11 mouse cellular contexts compared by ENCODE assay signal in genomic region chr7:117494618-117495310, GRCm38 (mm10).
DNase-seq lines count a peak whose midpoint lies in the region; ATAC-seq and TF ChIP-seq lines count a peak whose summit lies in the region.
"Had no signal": no experiment of that assay in that cellular context is flagged by ENCODE, and none has a peak within 500 bp of the region (broad histone marks: within the 10 kb centered on the region; RNA-seq: fewer than 3 reads in every experiment).

No protein-coding gene starts in this region.

- no peak overlapping the region for H3K9ac ChIP-seq in embryonic facial prominence, embryonic 14.5 days (ENCODE audit: low read depth, low read length)
- no peak overlapping the region for H3K9ac ChIP-seq in hindbrain, postnatal 0 days (replicated peaks; ENCODE audit: low read length)
- H3K9ac ChIP-seq in hindbrain, embryonic 11.5 days (ENCODE audit: low read depth, low read length), result no peak overlapping the region
- H3K9ac ChIP-seq in stomach, postnatal 0 days (ENCODE audit: low read length), result no peak overlapping the region
- no peak overlapping the region for H3K9ac ChIP-seq in intestine, embryonic 15.5 days
- H3K9ac ChIP-seq: lung, embryonic 14.5 days had no signal

- no peaks in the 10 kb centered on the region for H3K27me3 ChIP-seq in embryonic facial prominence, embryonic 14.5 days (replicated peaks; ENCODE audit: control insufficient read depth, insufficient read depth, low read length)
- H3K27me3 ChIP-seq in embryonic facial prominence, embryonic 10.5 days (replicated peaks; ENCODE audit: low read depth, poor library complexity, severe bottlenecking), result no peaks in the 10 kb centered on the region
- H3K27me3 ChIP-seq in hindbrain, postnatal 0 days (ENCODE audit: insufficient read depth, low read length), result no peaks in the 10 kb centered on the region
- no peaks in the 10 kb centered on the region for H3K27me3 ChIP-seq in hindbrain, embryonic 11.5 days (ENCODE audit: control insufficient read depth, insufficient read depth, low read length)
- no peaks in the 10 kb centered on the region for H3K27me3 ChIP-seq in stomach, postnatal 0 days (ENCODE audit: control insufficient read depth, insufficient read depth, low read length)
- no peaks in the 10 kb centered on the region for H3K27me3 ChIP-seq in intestine, embryonic 15.5 days (replicated peaks)
- H3K27me3 ChIP-seq: Patski had no signal

- no peaks in the 10 kb centered on the region for H3K9me3 ChIP-seq in embryonic facial prominence, embryonic 14.5 days (ENCODE audit: control insufficient read depth, low read length)
- no peaks in the 10 kb centered on the region for H3K9me3 ChIP-seq in embryonic facial prominence, embryonic 10.5 days
- H3K9me3 ChIP-seq in hindbrain, postnatal 0 days (ENCODE audit: low read length), result no peaks in the 10 kb centered on the region
- no peaks in the 10 kb centered on the region for H3K9me3 ChIP-seq in hindbrain, embryonic 11.5 days (ENCODE audit: control insufficient read depth, low read length)
- H3K9me3 ChIP-seq in stomach, postnatal 0 days (ENCODE audit: control insufficient read depth, low read length), result no peaks in the 10 kb centered on the region
- H3K9me3 ChIP-seq in intestine, embryonic 15.5 days, result no peaks in the 10 kb centered on the region

- H3K4me1 ChIP-seq in embryonic facial prominence, embryonic 14.5 days (ENCODE audit: control insufficient read depth, insufficient read depth, low read length), result peaks cover 5% of the 10 kb centered on the region; the same call in 1 of the 2 replicates
- peaks cover 19% of the 10 kb centered on the region for H3K4me1 ChIP-seq in embryonic facial prominence, embryonic 10.5 days
- no peaks in the 10 kb centered on the region; the same call in 1 of the 2 replicates for H3K4me1 ChIP-seq in hindbrain, postnatal 0 days (ENCODE audit: insufficient read depth, low read length)
- H3K4me1 ChIP-seq in hindbrain, embryonic 11.5 days (replicated peaks; ENCODE audit: control insufficient read depth, insufficient read depth, low read length), result no peaks in the 10 kb centered on the region
- H3K4me1 ChIP-seq in stomach, postnatal 0 days (replicated peaks; ENCODE audit: control insufficient read depth, insufficient read depth), result no peaks in the 10 kb centered on the region
- H3K4me1 ChIP-seq in intestine, embryonic 15.5 days (replicated peaks), result no peaks in the 10 kb centered on the region

- H3K4me2 ChIP-seq in embryonic facial prominence, embryonic 14.5 days (ENCODE audit: low read depth, low read length), result no peak overlapping the region
- no peak overlapping the region for H3K4me2 ChIP-seq in hindbrain, postnatal 0 days (ENCODE audit: low read depth, low read length)
- no peak overlapping the region for H3K4me2 ChIP-seq in hindbrain, embryonic 11.5 days (replicated peaks; ENCODE audit: low read depth, low read length)
- no peak overlapping the region for H3K4me2 ChIP-seq in stomach, postnatal 0 days (replicated peaks; ENCODE audit: low read depth)
- no peak overlapping the region for H3K4me2 ChIP-seq in intestine, embryonic 15.5 days (replicated peaks)
- H3K4me2 ChIP-seq: lung, embryonic 14.5 days had no signal

- no peak overlapping the region for H3K4me3 ChIP-seq in embryonic facial prominence, embryonic 14.5 days (ENCODE audit: low read depth, low read length)
- H3K4me3 ChIP-seq in embryonic facial prominence, embryonic 10.5 days, result no peak overlapping the region
- H3K4me3 ChIP-seq in hindbrain, postnatal 0 days (ENCODE audit: low read length), result no peak overlapping the region
- H3K4me3 ChIP-seq in hindbrain, embryonic 11.5 days (ENCODE audit: low read depth, low read length), result no peak overlapping the region
- H3K4me3 ChIP-seq in stomach, postnatal 0 days (ENCODE audit: low read depth, low read length), result no peak overlapping the region
- no peak overlapping the region for H3K4me3 ChIP-seq in intestine, embryonic 15.5 days (replicated peaks)

- WGBS in embryonic facial prominence, embryonic 14.5 days, result 74% methylated on average over 8 of the region's 8 CpGs
- 86% methylated on average over 8 of the region's 8 CpGs for WGBS in embryonic facial prominence, embryonic 10.5 days
- 59% methylated on average over 8 of the region's 8 CpGs for WGBS in hindbrain, postnatal 0 days
- WGBS in hindbrain, embryonic 11.5 days, result 87% methylated on average over 8 of the region's 8 CpGs
- WGBS in stomach, postnatal 0 days, result 60% methylated on average over 8 of the region's 8 CpGs
- WGBS in intestine, embryonic 15.5 days, result 76% methylated on average over 8 of the region's 8 CpGs

- no peak overlapping the region for H3K27ac ChIP-seq in embryonic facial prominence, embryonic 14.5 days (replicated peaks; ENCODE audit: low read depth, low read length)
- no peak overlapping the region for H3K27ac ChIP-seq in embryonic facial prominence, embryonic 10.5 days (replicated peaks)
- H3K27ac ChIP-seq in hindbrain, postnatal 0 days, result peak overlapping the region; percentile 60
- no peak overlapping the region for H3K27ac ChIP-seq in hindbrain, embryonic 11.5 days (ENCODE audit: low read depth, low read length)
- peak overlapping the region; percentile 18; the same call in 1 of the 2 replicates for H3K27ac ChIP-seq in stomach, postnatal 0 days (replicated peaks)
- no peak overlapping the region for H3K27ac ChIP-seq in intestine, embryonic 15.5 days

- DNase-seq in embryonic facial prominence, embryonic 14.5 days (ENCODE audit: low spot score), result no peak
- DNase-seq in embryonic facial prominence, embryonic 10.5 days (ENCODE audit: low spot score), result no peak
- peak; percentile 54 for DNase-seq in hindbrain, postnatal 0 days (ENCODE audit: low spot score)
- DNase-seq in hindbrain, embryonic 11.5 days (ENCODE audit: low spot score), result no peak
- peak; percentile 52 to 69 for DNase-seq in right cerebral cortex, postnatal 10 days (ENCODE audit: low spot score in 2 of 2)
- no peak for DNase-seq in right cerebral cortex, adult 18-20 months
- DNase-seq in stomach, postnatal 0 days (ENCODE audit: low spot score), result no peak
- DNase-seq: lung, embryonic 14.5 days had no signal

- H3K36me3 ChIP-seq in embryonic facial prominence, embryonic 14.5 days (ENCODE audit: control insufficient read depth, insufficient read depth, low read length), result no peaks in the 10 kb centered on the region
- H3K36me3 ChIP-seq in embryonic facial prominence, embryonic 10.5 days (replicated peaks), result no peaks in the 10 kb centered on the region
- H3K36me3 ChIP-seq in hindbrain, postnatal 0 days (ENCODE audit: insufficient read depth, low read length), result no peaks in the 10 kb centered on the region
- no peaks in the 10 kb centered on the region for H3K36me3 ChIP-seq in hindbrain, embryonic 11.5 days (ENCODE audit: control insufficient read depth, insufficient read depth, low read length)
- no peaks in the 10 kb centered on the region for H3K36me3 ChIP-seq in stomach, postnatal 0 days (ENCODE audit: control insufficient read depth, insufficient read depth, low read length)
- H3K36me3 ChIP-seq in intestine, embryonic 15.5 days, result no peaks in the 10 kb centered on the region

- ATAC-seq in embryonic facial prominence, embryonic 14.5 days (ENCODE audit: low read depth), result peak; percentile 26; the same call in 1 of the 2 replicates
- peak; percentile 92 for ATAC-seq in hindbrain, postnatal 0 days
- ATAC-seq in hindbrain, embryonic 11.5 days (ENCODE audit: low FRiP score), result no peak
- no peak for ATAC-seq in stomach, postnatal 0 days (ENCODE audit: low FRiP score, low TSS enrichment)
- no peak for ATAC-seq in intestine, embryonic 15.5 days
- ATAC-seq: intestine, embryonic 16.5 days; Patski had no signal

- no peak for TF ChIP-seq EP300 in stomach, postnatal 0 days (optimal IDR thresholded peaks at IDR 0.05)

- no peak for TF ChIP-seq CTCF in hindbrain, postnatal 0 days (IDR thresholded peaks at IDR 0.05; ENCODE audit: low read depth)
- TF ChIP-seq CTCF in stomach, postnatal 0 days (IDR thresholded peaks at IDR 0.05; ENCODE audit: low read depth), result no peak

Comparison
In these comparisons a context has a peak if more than half of its experiments do, and no peak if none do; other contexts are left out.
1. ATAC-seq: peak in embryonic facial prominence, embryonic 14.5 days (single experiment) and hindbrain, postnatal 0 days (single experiment); none in hindbrain, embryonic 11.5 days (single experiment), stomach, postnatal 0 days (single experiment) and intestine, embryonic 15.5 days (single experiment).
2. DNase-seq: peak in hindbrain, postnatal 0 days (single experiment) and right cerebral cortex, postnatal 10 days (2 of 2); none in embryonic facial prominence, embryonic 14.5 days (single experiment), embryonic facial prominence, embryonic 10.5 days (single experiment), hindbrain, embryonic 11.5 days (single experiment), right cerebral cortex, adult 18-20 months (single experiment) and stomach, postnatal 0 days (single experiment).
3. H3K27ac ChIP-seq: peak in hindbrain, postnatal 0 days (single experiment) and stomach, postnatal 0 days (single experiment); none in embryonic facial prominence, embryonic 14.5 days (single experiment), embryonic facial prominence, embryonic 10.5 days (single experiment), hindbrain, embryonic 11.5 days (single experiment) and intestine, embryonic 15.5 days (single experiment).